Mouse (Mus musculus): Measurements from ENCODE around the gene Dexi. TPM values are rescaled to one million over a fixed set of nuclear protein-coding genes. Genes with fewer than 3 reads are reported as not detected.
A peak's percentile ranks its signal among the peaks of the same experiment; 100 is the strongest.

The Dexi gene
- total and polyA plus RNA-seq, 3 experiments = 7.1 to 20.2 (median 7.5) TPM

- Histone ChIP-seq H3K4me3 (ENCODE audit: low read depth, low read length) (no peak overlapping the region), H3K36me3 (replicated peaks) (peaks cover 85% of the 10 kb centered on the region)
- peak; percentile 74 for DNase-seq (ENCODE audit: low spot score)
Measured at GRCm38 (mm10) chr16:10565278-10565885, 22.5 kb upstream of the Dexi start.

GRCm38 (mm10) chr16:10559991-10560390 lies 17.1 kb upstream of the Dexi start:
- Histone ChIP-seq H3K9me3 (replicated peaks) (no peaks in the 10 kb centered on the region), H3K27me3 (ENCODE audit: insufficient read depth, low read length) (no peaks in the 10 kb centered on the region), H3K36me3 (replicated peaks) (peaks cover 61% of the 10 kb centered on the region), H3K4me1 (ENCODE audit: insufficient read depth, low read depth, low read length) (peaks cover 7% of the 10 kb centered on the region; the same call in 1 of the 2 replicates), H3K4me3 (ENCODE audit: low read depth, low read length) (no peak overlapping the region)
- TF ChIP-seq GATA2 (IDR thresholded peaks at IDR 0.05; ENCODE audit: borderline replicate concordance, low read depth, low read length) (no peak), CTCF (IDR thresholded peaks at IDR 0.05; ENCODE audit: low read depth, low read length) (no peak), GATA1 (IDR thresholded peaks at IDR 0.05; ENCODE audit: borderline replicate concordance, low read length) (no peak), TAL1 (conservative IDR thresholded peaks at IDR 0.05; ENCODE audit: low read depth, low read length) (no peak), POLR2AphosphoS5 (IDR thresholded peaks at IDR 0.05; ENCODE audit: insufficient replicate concordance, low read depth, low read length) (no peak)
- DNase-seq (ENCODE audit: low spot score) (no peak), ATAC-seq (ENCODE audit: extremely low read depth, insufficient number of reproducible peaks, low FRiP score, poor library complexity, severe bottlenecking) (no peak)

More at GRCm38 (mm10) chr16:10565278-10565885, 22.5 kb upstream of the Dexi start:
- Histone ChIP-seq H3K27me3 (ENCODE audit: insufficient read depth, low read length) (no peaks in the 10 kb centered on the region), H3K4me1 (ENCODE audit: insufficient read depth, low read depth, low read length) (peaks cover 8% of the 10 kb centered on the region), H3K9me3 (replicated peaks) (no peaks in the 10 kb centered on the region)
- peak; percentile 40 for ATAC-seq (ENCODE audit: extremely low read depth, insufficient number of reproducible peaks, low FRiP score, poor library complexity, severe bottlenecking)
- peak; percentile 95 for TF ChIP-seq CTCF (IDR thresholded peaks at IDR 0.05; ENCODE audit: low read depth, low read length)
- TF ChIP-seq TAL1 (conservative IDR thresholded peaks at IDR 0.05; ENCODE audit: low read depth, low read length) = no peak
- TF ChIP-seq POLR2AphosphoS5 (IDR thresholded peaks at IDR 0.05; ENCODE audit: insufficient replicate concordance, low read depth, low read length) = no peak
- TF ChIP-seq GATA1 (IDR thresholded peaks at IDR 0.05; ENCODE audit: borderline replicate concordance, low read length) = no peak
- TF ChIP-seq GATA2 (IDR thresholded peaks at IDR 0.05; ENCODE audit: borderline replicate concordance, low read depth, low read length) = no peak

- TF ChIP-seq TAL1 (conservative IDR thresholded peaks at IDR 0.05; ENCODE audit: low read depth, low read length) = no peak
- TF ChIP-seq GATA1 (IDR thresholded peaks at IDR 0.05; ENCODE audit: borderline replicate concordance, low read length) = no peak
- no peak for TF ChIP-seq GATA2 (IDR thresholded peaks at IDR 0.05; ENCODE audit: borderline replicate concordance, low read depth, low read length)
- no peak for TF ChIP-seq POLR2AphosphoS5 (IDR thresholded peaks at IDR 0.05; ENCODE audit: insufficient replicate concordance, low read depth, low read length)
- no peak for TF ChIP-seq CTCF (IDR thresholded peaks at IDR 0.05; ENCODE audit: low read depth, low read length)
- ATAC-seq (ENCODE audit: extremely low read depth, insufficient number of reproducible peaks, low FRiP score, poor library complexity, severe bottlenecking) (peak; percentile 34), DNase-seq (ENCODE audit: low spot score) (peak; percentile 20)
- Histone ChIP-seq H3K4me3 (ENCODE audit: low read depth, low read length) (no peak overlapping the region), H3K27me3 (ENCODE audit: insufficient read depth, low read length) (no peaks in the 10 kb centered on the region), H3K4me1 (ENCODE audit: insufficient read depth, low read depth, low read length) (peaks cover 20% of the 10 kb centered on the region), H3K9me3 (replicated peaks) (no peaks in the 10 kb centered on the region), H3K36me3 (replicated peaks) (peaks cover 43% of the 10 kb centered on the region)
Measured at GRCm38 (mm10) chr16:10553858-10554257, 11.0 kb upstream of the Dexi start.

GRCm38 (mm10) chr16:10551592-10551991 lies 8.7 kb upstream of the Dexi start:
- Histone ChIP-seq H3K27me3 (ENCODE audit: insufficient read depth, low read length) (no peaks in the 10 kb centered on the region), H3K9me3 (replicated peaks) (no peaks in the 10 kb centered on the region), H3K36me3 (replicated peaks) (peaks cover 48% of the 10 kb centered on the region), H3K4me3 (ENCODE audit: low read depth, low read length) (no peak overlapping the region), H3K4me1 (ENCODE audit: insufficient read depth, low read depth, low read length) (peaks cover 15% of the 10 kb centered on the region)
- ATAC-seq (ENCODE audit: extremely low read depth, insufficient number of reproducible peaks, low FRiP score, poor library complexity, severe bottlenecking) (no peak), DNase-seq (ENCODE audit: low spot score) (no peak)
- no peak for TF ChIP-seq GATA1 (IDR thresholded peaks at IDR 0.05; ENCODE audit: borderline replicate concordance, low read length)
- no peak for TF ChIP-seq TAL1 (conservative IDR thresholded peaks at IDR 0.05; ENCODE audit: low read depth, low read length)
- TF ChIP-seq POLR2AphosphoS5 (IDR thresholded peaks at IDR 0.05; ENCODE audit: insufficient replicate concordance, low read depth, low read length) = no peak
- no peak for TF ChIP-seq GATA2 (IDR thresholded peaks at IDR 0.05; ENCODE audit: borderline replicate concordance, low read depth, low read length)
- TF ChIP-seq CTCF (IDR thresholded peaks at IDR 0.05; ENCODE audit: low read depth, low read length) = no peak

- ATAC-seq (ENCODE audit: extremely low read depth, insufficient number of reproducible peaks, low FRiP score, poor library complexity, severe bottlenecking) (no peak), DNase-seq (ENCODE audit: low spot score) (no peak)
- Histone ChIP-seq H3K9me3 (replicated peaks) (no peaks in the 10 kb centered on the region), H3K36me3 (replicated peaks) (peaks cover 41% of the 10 kb centered on the region), H3K27me3 (ENCODE audit: insufficient read depth, low read length) (no peaks in the 10 kb centered on the region), H3K4me1 (ENCODE audit: insufficient read depth, low read depth, low read length) (peaks cover 26% of the 10 kb centered on the region), H3K4me3 (ENCODE audit: low read depth, low read length) (no peak overlapping the region)
- TF ChIP-seq GATA1 (IDR thresholded peaks at IDR 0.05; ENCODE audit: borderline replicate concordance, low read length) = no peak
- no peak for TF ChIP-seq GATA2 (IDR thresholded peaks at IDR 0.05; ENCODE audit: borderline replicate concordance, low read depth, low read length)
- no peak for TF ChIP-seq CTCF (IDR thresholded peaks at IDR 0.05; ENCODE audit: low read depth, low read length)
- TF ChIP-seq TAL1 (conservative IDR thresholded peaks at IDR 0.05; ENCODE audit: low read depth, low read length) = no peak
- TF ChIP-seq POLR2AphosphoS5 (IDR thresholded peaks at IDR 0.05; ENCODE audit: insufficient replicate concordance, low read depth, low read length) = no peak
Measured at GRCm38 (mm10) chr16:10549600-10549999, 6.7 kb upstream of the Dexi start.

- no peak for TF ChIP-seq POLR2AphosphoS5 (IDR thresholded peaks at IDR 0.05; ENCODE audit: insufficient replicate concordance, low read depth, low read length)
- no peak for TF ChIP-seq TAL1 (conservative IDR thresholded peaks at IDR 0.05; ENCODE audit: low read depth, low read length)
- no peak for TF ChIP-seq GATA1 (IDR thresholded peaks at IDR 0.05; ENCODE audit: borderline replicate concordance, low read length)
- TF ChIP-seq CTCF (IDR thresholded peaks at IDR 0.05; ENCODE audit: low read depth, low read length) = no peak
- TF ChIP-seq GATA2 (IDR thresholded peaks at IDR 0.05; ENCODE audit: borderline replicate concordance, low read depth, low read length) = no peak
- Histone ChIP-seq H3K4me1 (ENCODE audit: insufficient read depth, low read depth, low read length) (peaks cover 28% of the 10 kb centered on the region), H3K27me3 (ENCODE audit: insufficient read depth, low read length) (no peaks in the 10 kb centered on the region), H3K4me3 (ENCODE audit: low read depth, low read length) (no peak overlapping the region), H3K9me3 (replicated peaks) (no peaks in the 10 kb centered on the region), H3K36me3 (replicated peaks) (peaks cover 38% of the 10 kb centered on the region)
- DNase-seq (ENCODE audit: low spot score) (no peak), ATAC-seq (ENCODE audit: extremely low read depth, insufficient number of reproducible peaks, low FRiP score, poor library complexity, severe bottlenecking) (no peak)
Measured at GRCm38 (mm10) chr16:10548938-10549337, 6.1 kb upstream of the Dexi start.

All from G1E (cell line).